Mouse (Mus musculus): Measurements from ENCODE around the gene Cyp2b23. TPM values are rescaled to one million over a fixed set of nuclear protein-coding genes. Genes with fewer than 3 reads are reported as not detected.
"Not testable (repeated sequence)": the region's sequence is repeated elsewhere in the genome, so short reads cannot be mapped to it uniquely, and the experiment has no call there.

Cyp2b23 gene
- not detected in 2 replicates for polyA plus RNA-seq (2015; fragmentation: Nextera tagmentation; extraction: Ambion mirVana)

- H3K9ac ChIP-seq (ENCODE audit: low read depth, low read length) = no peak within 1 kb of the TSS
- no peak within 1 kb of the TSS for H3K27ac ChIP-seq (ENCODE audit: low read length)
- no peaks in the 10 kb centered on the region for H3K36me3 ChIP-seq (ENCODE audit: control insufficient read depth, insufficient read depth)
- H3K4me3 ChIP-seq (ENCODE audit: low read depth, low read length) = no peak within 1 kb of the TSS
- H3K9me3 ChIP-seq (replicated peaks; ENCODE audit: control insufficient read depth, low read length) = no peaks in the 10 kb centered on the region
- no peak for ATAC-seq (ENCODE audit: low read depth)
- H3K4me2 ChIP-seq (ENCODE audit: low read depth, low read length) = no peak within 1 kb of the TSS
- H3K27me3 ChIP-seq (ENCODE audit: control insufficient read depth, insufficient read depth, low read depth, low read length) = no peaks in the 10 kb centered on the region
- WGBS (ENCODE audit: insufficient replicate concordance) = 48% methylated on average over 4 of the region's 4 CpGs
- H3K4me1 ChIP-seq (ENCODE audit: control insufficient read depth, low read depth, low read length) = no peaks in the 10 kb centered on the region
Measured at GRCm38 (mm10) chr7:26686337-26686736, at the start of gene Cyp2b23. Gene Cyp2b23, minus strand, starts transcription at chr7:26686437.

GRCm38 (mm10) chr7:26711061-26711460, 24.8 kb upstream of the Cyp2b23 start:
- no peaks in the 10 kb centered on the region for H3K36me3 ChIP-seq (ENCODE audit: control insufficient read depth, insufficient read depth)
- ATAC-seq (ENCODE audit: low read depth) = no peak

GRCm38 (mm10) chr7:26707061-26707460, 20.8 kb upstream of the Cyp2b23 start:
- no peaks in the 10 kb centered on the region for H3K27me3 ChIP-seq (ENCODE audit: control insufficient read depth, insufficient read depth, low read depth, low read length)
- 36% methylated on average over 11 of the region's 11 CpGs for WGBS (ENCODE audit: insufficient replicate concordance)
- no peak for ATAC-seq (ENCODE audit: low read depth)

More at GRCm38 (mm10) chr7:26711061-26711460, 24.8 kb upstream of the Cyp2b23 start:
- H3K9me3 ChIP-seq (replicated peaks; ENCODE audit: control insufficient read depth, low read length) = no peaks in the 10 kb centered on the region
- no peak overlapping the region for H3K4me3 ChIP-seq (ENCODE audit: low read depth, low read length)
- H3K4me2 ChIP-seq (ENCODE audit: low read depth, low read length) = no peak overlapping the region
- WGBS (ENCODE audit: insufficient replicate concordance) = 72% methylated on average over 11 of the region's 11 CpGs
- H3K4me1 ChIP-seq (ENCODE audit: control insufficient read depth, low read depth, low read length) = no peaks in the 10 kb centered on the region
- H3K9ac ChIP-seq (ENCODE audit: low read depth, low read length) = no peak overlapping the region
- H3K27ac ChIP-seq (ENCODE audit: low read length) = no peak overlapping the region
- no peaks in the 10 kb centered on the region for H3K27me3 ChIP-seq (ENCODE audit: control insufficient read depth, insufficient read depth, low read depth, low read length)

GRCm38 (mm10) chr7:26706191-26706590, 20.0 kb upstream of the Cyp2b23 start:
- not testable (repeated sequence) for H3K27ac ChIP-seq (ENCODE audit: low read length); H3K4me2 ChIP-seq (ENCODE audit: low read depth, low read length)

More at GRCm38 (mm10) chr7:26707061-26707460, 20.8 kb upstream of the Cyp2b23 start:
- H3K4me3 ChIP-seq (ENCODE audit: low read depth, low read length) = no peak overlapping the region
- no peaks in the 10 kb centered on the region; the same call in 1 of the 2 replicates for H3K9me3 ChIP-seq (replicated peaks; ENCODE audit: control insufficient read depth, low read length)
- no peak overlapping the region for H3K4me2 ChIP-seq (ENCODE audit: low read depth, low read length)
- H3K36me3 ChIP-seq (ENCODE audit: control insufficient read depth, insufficient read depth) = no peaks in the 10 kb centered on the region
- H3K4me1 ChIP-seq (ENCODE audit: control insufficient read depth, low read depth, low read length) = no peaks in the 10 kb centered on the region
- H3K9ac ChIP-seq (ENCODE audit: low read depth, low read length) = no peak overlapping the region
- H3K27ac ChIP-seq (ENCODE audit: low read length) = no peak overlapping the region

GRCm38 (mm10) chr7:26700151-26700550, 13.9 kb upstream of the Cyp2b23 start:
- no peak for ATAC-seq (ENCODE audit: low read depth)
- WGBS (ENCODE audit: insufficient replicate concordance) = 61% methylated on average over 4 of the region's 4 CpGs
- no peak overlapping the region for H3K4me3 ChIP-seq (ENCODE audit: low read depth, low read length)

More at GRCm38 (mm10) chr7:26706191-26706590, 20.0 kb upstream of the Cyp2b23 start:
- ATAC-seq (ENCODE audit: low read depth); H3K9ac ChIP-seq (ENCODE audit: low read depth, low read length); H3K4me3 ChIP-seq (ENCODE audit: low read depth, low read length); H3K9me3 ChIP-seq (replicated peaks; ENCODE audit: control insufficient read depth, low read length); H3K4me1 ChIP-seq (ENCODE audit: control insufficient read depth, low read depth, low read length); H3K27me3 ChIP-seq (ENCODE audit: control insufficient read depth, insufficient read depth, low read depth, low read length); H3K36me3 ChIP-seq (ENCODE audit: control insufficient read depth, insufficient read depth): not testable (repeated sequence)
- 40% methylated on average over 6 of the region's 6 CpGs for WGBS (ENCODE audit: insufficient replicate concordance)

GRCm38 (mm10) chr7:26685713-26686112, 524 bp downstream of the Cyp2b23 start:
- Histone ChIP-seq H3K9ac (ENCODE audit: low read depth, low read length) (no peak overlapping the region), H3K27me3 (ENCODE audit: control insufficient read depth, insufficient read depth, low read depth, low read length) (no peaks in the 10 kb centered on the region), H3K27ac (ENCODE audit: low read length) (no peak overlapping the region), H3K4me2 (ENCODE audit: low read depth, low read length) (no peak overlapping the region), H3K36me3 (ENCODE audit: control insufficient read depth, insufficient read depth) (no peaks in the 10 kb centered on the region), H3K4me1 (ENCODE audit: control insufficient read depth, low read depth, low read length) (no peaks in the 10 kb centered on the region), H3K4me3 (ENCODE audit: low read depth, low read length) (no peak overlapping the region), H3K9me3 (replicated peaks; ENCODE audit: control insufficient read depth, low read length) (no peaks in the 10 kb centered on the region)
- ATAC-seq (ENCODE audit: low read depth) = no peak
- WGBS (ENCODE audit: insufficient replicate concordance) = 55% methylated on average over 2 of the region's 2 CpGs

More at GRCm38 (mm10) chr7:26700151-26700550, 13.9 kb upstream of the Cyp2b23 start:
- Histone ChIP-seq H3K36me3 (ENCODE audit: control insufficient read depth, insufficient read depth) (no peaks in the 10 kb centered on the region), H3K4me1 (ENCODE audit: control insufficient read depth, low read depth, low read length) (no peaks in the 10 kb centered on the region), H3K4me2 (ENCODE audit: low read depth, low read length) (no peak overlapping the region), H3K27me3 (ENCODE audit: control insufficient read depth, insufficient read depth, low read depth, low read length) (no peaks in the 10 kb centered on the region), H3K9me3 (replicated peaks; ENCODE audit: control insufficient read depth, low read length) (no peaks in the 10 kb centered on the region; the same call in 1 of the 2 replicates), H3K9ac (ENCODE audit: low read depth, low read length) (no peak overlapping the region), H3K27ac (ENCODE audit: low read length) (no peak overlapping the region)

- H3K4me3 ChIP-seq (ENCODE audit: low read depth, low read length); H3K27me3 ChIP-seq (ENCODE audit: control insufficient read depth, insufficient read depth, low read depth, low read length); H3K4me2 ChIP-seq (ENCODE audit: low read depth, low read length); H3K9ac ChIP-seq (ENCODE audit: low read depth, low read length); H3K36me3 ChIP-seq (ENCODE audit: control insufficient read depth, insufficient read depth); H3K9me3 ChIP-seq (replicated peaks; ENCODE audit: control insufficient read depth, low read length); ATAC-seq (ENCODE audit: low read depth); H3K27ac ChIP-seq (ENCODE audit: low read length); H3K4me1 ChIP-seq (ENCODE audit: control insufficient read depth, low read depth, low read length): not testable (repeated sequence)
- 22% methylated on average over 2 of the region's 2 CpGs for WGBS (ENCODE audit: insufficient replicate concordance)
Measured at GRCm38 (mm10) chr7:26667466-26667865, 18.8 kb downstream of the Cyp2b23 start.

- Histone ChIP-seq H3K4me2 (ENCODE audit: low read depth, low read length) (no peak overlapping the region), H3K9me3 (replicated peaks; ENCODE audit: control insufficient read depth, low read length) (no peaks in the 10 kb centered on the region), H3K27ac (ENCODE audit: low read length) (no peak overlapping the region), H3K4me1 (ENCODE audit: control insufficient read depth, low read depth, low read length) (no peaks in the 10 kb centered on the region), H3K27me3 (ENCODE audit: control insufficient read depth, insufficient read depth, low read depth, low read length) (no peaks in the 10 kb centered on the region), H3K9ac (ENCODE audit: low read depth, low read length) (no peak overlapping the region), H3K4me3 (ENCODE audit: low read depth, low read length) (no peak overlapping the region), H3K36me3 (ENCODE audit: control insufficient read depth, insufficient read depth) (no peaks in the 10 kb centered on the region)
- no peak for ATAC-seq (ENCODE audit: low read depth)
- WGBS (ENCODE audit: insufficient replicate concordance) = 51% methylated on average over 5 of the region's 5 CpGs
Measured at GRCm38 (mm10) chr7:26666011-26666410, 20.2 kb downstream of the Cyp2b23 start.

- not testable (repeated sequence) for H3K4me3 ChIP-seq (ENCODE audit: low read depth, low read length); H3K27ac ChIP-seq (ENCODE audit: low read length); H3K4me1 ChIP-seq (ENCODE audit: control insufficient read depth, low read depth, low read length); H3K4me2 ChIP-seq (ENCODE audit: low read depth, low read length); H3K9ac ChIP-seq (ENCODE audit: low read depth, low read length); H3K27me3 ChIP-seq (ENCODE audit: control insufficient read depth, insufficient read depth, low read depth, low read length); ATAC-seq (ENCODE audit: low read depth); H3K9me3 ChIP-seq (replicated peaks; ENCODE audit: control insufficient read depth, low read length); H3K36me3 ChIP-seq (ENCODE audit: control insufficient read depth, insufficient read depth)
- WGBS (ENCODE audit: insufficient replicate concordance) = 47% methylated on average over 1 of the region's 1 CpGs
Measured at GRCm38 (mm10) chr7:26618364-26618763, 67.9 kb downstream of the Cyp2b23 start, which contains the start of gene Vmn1r185. Gene Vmn1r185, minus strand, starts transcription at chr7:26618464.

All from liver, embryonic 16.5 days (tissue).